Mouse (Mus musculus): ENCODE data around the gene Insc.

Insc gene

GRCm38 (mm10) chr7:114834504-114834903, 91.0 kb downstream of the Insc start:
- no peak for DNase-seq

GRCm38 (mm10) chr7:114837268-114837667, 93.8 kb downstream of the Insc start:
- DNase-seq = no peak

- DNase-seq = no peak
Measured at GRCm38 (mm10) chr7:114840029-114840745, 96.7 kb downstream of the Insc start.

GRCm38 (mm10) chr7:114842644-114843211, 99.2 kb downstream of the Insc start:
- no peak for DNase-seq

GRCm38 (mm10) chr7:114847179-114847578, 103.7 kb downstream of the Insc start:
- no peak for DNase-seq

GRCm38 (mm10) chr7:114852387-114852786, 108.9 kb downstream of the Insc start:
- DNase-seq = no peak

- DNase-seq = no peak
Measured at GRCm38 (mm10) chr7:114854169-114854568, 110.7 kb downstream of the Insc start.

GRCm38 (mm10) chr7:114860858-114861523, 117.5 kb downstream of the Insc start:
- no peak for DNase-seq

GRCm38 (mm10) chr7:114873315-114874012, 130.0 kb downstream of the Insc start:
- DNase-seq = no peak

- peak; percentile 4 for DNase-seq
Measured at GRCm38 (mm10) chr7:114874032-114874441, 130.5 kb downstream of the Insc start.

GRCm38 (mm10) chr7:114874579-114874978, 131.1 kb downstream of the Insc start:
- no peak for DNase-seq

GRCm38 (mm10) chr7:114883602-114884001, 140.1 kb downstream of the Insc start:
- DNase-seq = no peak

GRCm38 (mm10) chr7:114886933-114887332, 143.4 kb downstream of the Insc start:
- DNase-seq = no peak

- DNase-seq = no peak
Measured at GRCm38 (mm10) chr7:114890215-114890614, 146.7 kb downstream of the Insc start.

- no peak for DNase-seq
Measured at GRCm38 (mm10) chr7:114892618-114893257, 149.2 kb downstream of the Insc start.

- no peak for DNase-seq
Measured at GRCm38 (mm10) chr7:114893889-114894288, 150.4 kb downstream of the Insc start.

GRCm38 (mm10) chr7:114896966-114897697, 153.6 kb downstream of the Insc start:
- no peak for DNase-seq

All from lung, postnatal 14 days (tissue).